Mouse (Mus musculus): Measurements from ENCODE around the gene Kdelc2.

DNA sequence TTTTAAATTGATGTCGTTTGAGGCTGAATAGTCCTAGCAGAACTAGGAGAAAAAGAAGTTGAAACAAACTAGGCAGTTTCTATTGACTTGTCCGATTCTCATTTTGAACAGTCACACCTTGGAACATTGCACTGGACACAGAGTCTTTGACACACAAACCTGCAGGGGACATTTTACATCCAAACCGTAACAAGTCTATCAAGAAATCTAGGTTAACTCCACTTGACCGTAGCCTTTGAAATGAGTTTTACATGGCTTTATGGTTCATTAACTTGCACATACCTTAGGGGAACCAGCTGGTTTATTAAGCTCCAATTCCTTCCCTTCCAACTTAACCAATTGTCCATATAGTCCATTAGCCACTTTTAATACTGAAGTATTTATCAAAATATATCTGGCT is 16.9 kb downstream of the Kdelc2 start:
- TF ChIP-seq EP300 (IDR thresholded peaks at IDR 0.05; ENCODE audit: low read depth), result no peak
- no peak for TF ChIP-seq CTCF (IDR thresholded peaks at IDR 0.05; ENCODE audit: low read depth)
